Mouse (Mus musculus): ENCODE measurements around the gene Sorcs2.

- TF ChIP-seq POLR2A (IDR thresholded peaks at IDR 0.05; ENCODE audit: borderline replicate concordance, extremely low read depth, low read depth, low read length) (no peak), CTCF (IDR thresholded peaks at IDR 0.05; ENCODE audit: insufficient read depth, low read length) (no peak)
These were observed 264.0 kb downstream of the Sorcs2 start for GRCm38 (mm10) chr5:36133893-36134292.

Measured in lung, adult 2 months (tissue).